Mouse (Mus musculus) heart, postnatal 36 days (tissue): Measurements from ENCODE around the gene Lrp4. TPM values are rescaled to one million over a fixed set of nuclear protein-coding genes. Genes with fewer than 3 reads are reported as not detected.

ENCODE experiments used
- DNase-seq, 2 experiments: peaks; one replicate each; pipeline ENCODE4 v3.0.0; 2021 to 2022
- intact Hi-C: fragments of 180-260 bp; cut with DNase I; formaldehyde crosslinking; loops from one replicate; pipeline ENCODE4 v1.15.1; 2025
- total RNA-seq, 2 experiments: library from RNA; stranded (reverse); gene quantifications; 2 replicates each; pipeline ENCODE4 v1.2.3; 2021

The Lrp4 gene
- total RNA-seq, 2 experiments from 2014 or later = 10.6 to 11.5 TPM

DNA sequence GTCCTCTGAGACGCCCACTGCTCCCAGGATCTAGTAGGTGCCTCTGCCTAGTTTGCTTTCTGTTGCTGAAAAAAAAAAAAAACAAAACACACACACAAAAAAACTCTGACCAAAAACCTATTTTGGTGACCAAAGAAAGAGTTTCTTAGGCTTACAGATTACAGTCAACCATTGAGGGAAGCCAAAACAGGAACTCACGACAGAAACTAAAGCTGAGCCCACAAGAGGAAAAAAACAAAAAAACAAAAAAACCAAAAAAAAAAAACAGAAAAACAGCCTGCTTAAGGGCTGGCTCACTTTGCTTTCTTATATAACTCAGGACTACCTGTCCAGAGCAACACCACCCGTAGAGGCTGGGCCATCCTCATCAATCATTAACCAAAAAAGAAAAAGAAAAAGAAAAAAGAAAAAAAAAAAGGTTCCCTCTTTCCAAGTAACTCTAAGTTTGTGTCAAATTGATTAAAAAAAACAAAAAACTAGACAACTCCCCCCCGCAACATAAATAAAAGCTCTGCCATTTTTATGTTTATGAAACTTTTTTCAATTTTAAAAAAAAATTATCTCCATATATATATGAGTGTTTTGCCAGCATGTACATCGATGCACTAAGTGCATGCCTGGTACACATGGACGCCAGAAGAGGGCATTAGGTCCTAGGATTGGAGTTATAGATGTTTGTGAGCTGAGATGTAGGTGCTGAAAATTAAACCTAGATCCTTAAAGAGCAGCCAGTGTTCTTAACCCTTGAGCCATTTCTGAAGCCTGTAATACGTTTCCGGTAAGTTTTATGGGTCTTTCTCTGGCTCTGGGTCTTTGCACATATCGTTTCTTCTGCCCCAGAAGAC is 3.9 kb upstream of the Lrp4 start:
- no peak for DNase-seq
- intact Hi-C loops = no loop called here

DNA sequence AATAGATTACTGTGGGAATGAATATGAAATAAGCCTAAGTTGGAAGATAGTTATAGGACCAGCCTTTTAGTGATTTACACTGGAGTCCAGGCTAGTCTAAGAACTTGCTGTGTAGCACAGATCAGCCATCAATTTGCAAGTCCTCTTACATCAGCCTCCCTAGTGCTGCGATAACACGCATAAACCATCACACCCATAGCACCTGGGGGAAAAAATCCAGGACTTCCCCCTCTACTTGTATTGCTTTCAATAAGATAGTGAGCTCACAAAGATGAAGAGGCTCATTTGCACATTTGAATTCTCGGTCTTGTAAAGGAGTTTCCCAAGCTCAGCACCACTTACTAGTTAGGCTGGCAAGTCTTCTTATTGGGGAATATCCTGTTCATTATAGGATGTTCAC is 2.9 kb upstream of the Lrp4 start:
- DNase-seq = no peak
- intact Hi-C loops = no loop called here

DNA sequence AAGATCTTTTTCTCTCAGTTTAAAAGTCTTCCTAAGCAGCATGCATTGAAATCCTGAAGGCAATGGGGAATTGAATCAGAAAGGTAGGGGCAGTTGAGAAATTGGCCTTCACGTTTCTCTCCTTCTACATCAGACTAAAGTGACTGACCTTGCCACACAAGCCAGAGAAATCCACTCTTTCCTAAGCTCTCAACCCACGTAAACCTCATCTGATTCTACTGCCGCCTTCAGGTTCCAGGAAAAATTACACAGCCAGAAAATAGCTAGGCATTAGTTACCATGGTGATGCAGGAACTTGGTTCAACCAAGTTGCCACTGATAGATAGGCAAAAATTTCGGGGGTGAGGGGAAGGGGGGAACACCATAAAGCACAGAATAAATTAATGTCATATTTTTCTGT is 1.5 kb upstream of the Lrp4 start:
- DNase-seq = no peak
- intact Hi-C loops = no loop called here

DNA sequence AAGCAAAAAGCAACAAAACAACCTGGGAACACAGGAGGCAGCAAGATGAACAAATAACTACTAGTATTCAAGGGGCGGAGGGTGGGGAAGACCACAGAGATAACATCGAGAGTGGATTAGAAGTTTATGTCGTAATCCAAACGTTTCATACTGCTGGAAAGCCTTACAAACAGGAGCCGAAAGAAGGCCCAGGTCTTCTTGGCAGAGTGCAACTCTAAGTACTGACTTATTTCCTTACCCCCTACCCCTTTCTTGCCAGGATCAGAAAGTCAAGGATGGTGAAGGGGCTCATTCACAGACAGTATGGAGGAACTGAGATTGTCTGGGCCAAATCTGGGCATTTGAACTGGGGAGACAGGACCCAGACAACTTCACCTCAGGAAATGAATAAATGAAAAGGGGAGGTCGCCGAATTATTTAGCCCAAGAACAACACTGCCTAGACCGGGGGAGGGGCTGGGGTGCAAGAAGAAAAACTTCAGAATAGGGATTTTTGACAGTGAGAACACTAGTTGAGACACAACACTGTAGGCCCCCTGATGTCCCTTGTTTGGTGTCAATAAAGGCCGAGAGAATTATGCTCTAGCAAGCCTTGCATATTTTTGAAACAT is 715 bp upstream of the Lrp4 start:
- intact Hi-C loops = no loop called here
- DNase-seq = no peak

DNA sequence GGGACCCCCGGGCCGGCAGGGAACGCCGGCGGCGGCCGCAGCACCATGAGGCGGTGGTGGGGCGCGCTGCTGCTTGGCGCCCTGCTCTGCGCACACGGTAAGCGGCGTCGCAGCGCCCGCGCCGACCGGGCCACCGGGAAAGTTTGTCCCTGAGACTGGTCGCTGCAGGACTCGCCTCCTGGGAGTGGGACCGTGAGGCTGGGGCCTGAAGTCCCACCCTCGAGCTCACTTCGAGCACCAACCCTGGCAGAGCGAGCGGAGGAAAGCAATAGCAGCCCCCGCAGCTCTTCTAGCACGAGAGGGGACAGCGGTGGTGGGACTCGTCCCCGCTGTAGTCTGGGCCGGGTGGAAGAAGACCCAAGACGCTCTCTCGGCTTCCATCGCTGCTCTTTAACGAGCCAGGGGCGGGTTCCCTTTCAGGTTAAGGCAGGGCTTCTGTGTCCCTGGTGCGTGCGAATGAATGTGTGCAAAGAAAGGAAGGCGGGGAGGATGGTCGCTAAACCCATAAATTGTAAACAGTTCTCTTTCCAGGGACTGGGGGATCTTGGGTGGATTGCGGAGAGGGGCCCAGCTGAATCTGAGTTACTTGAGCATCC is 443 bp downstream of the Lrp4 start:
- intact Hi-C loops = no loop called here

DNA sequence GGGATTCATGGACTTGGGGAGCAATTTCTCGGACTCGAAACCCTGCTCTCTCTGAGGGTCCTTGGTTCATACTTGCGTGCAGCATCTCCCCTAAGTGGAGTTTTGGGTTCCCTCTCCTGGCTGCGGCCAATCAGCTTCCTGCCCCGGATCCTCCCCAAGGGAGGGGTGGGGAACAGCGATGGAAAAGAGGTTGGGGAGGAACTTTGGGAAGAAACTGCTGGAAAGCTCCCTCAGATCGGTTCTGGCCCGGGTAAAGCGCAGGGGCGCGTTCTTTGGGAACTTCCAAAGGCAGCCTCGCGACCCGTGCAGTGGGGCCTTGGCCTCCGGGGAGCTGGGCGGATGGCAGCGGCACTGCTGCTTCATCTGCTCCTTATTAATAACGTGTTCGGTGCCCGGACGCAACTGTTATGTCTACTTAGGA is 951 bp downstream of the Lrp4 start:
- intact Hi-C loops = no loop called here
- DNase-seq = peak; percentile 49 to 66

More for the DNA sequence above, 443 bp downstream of the Lrp4 start:
- peak; percentile 22 to 42 for DNase-seq

DNA sequence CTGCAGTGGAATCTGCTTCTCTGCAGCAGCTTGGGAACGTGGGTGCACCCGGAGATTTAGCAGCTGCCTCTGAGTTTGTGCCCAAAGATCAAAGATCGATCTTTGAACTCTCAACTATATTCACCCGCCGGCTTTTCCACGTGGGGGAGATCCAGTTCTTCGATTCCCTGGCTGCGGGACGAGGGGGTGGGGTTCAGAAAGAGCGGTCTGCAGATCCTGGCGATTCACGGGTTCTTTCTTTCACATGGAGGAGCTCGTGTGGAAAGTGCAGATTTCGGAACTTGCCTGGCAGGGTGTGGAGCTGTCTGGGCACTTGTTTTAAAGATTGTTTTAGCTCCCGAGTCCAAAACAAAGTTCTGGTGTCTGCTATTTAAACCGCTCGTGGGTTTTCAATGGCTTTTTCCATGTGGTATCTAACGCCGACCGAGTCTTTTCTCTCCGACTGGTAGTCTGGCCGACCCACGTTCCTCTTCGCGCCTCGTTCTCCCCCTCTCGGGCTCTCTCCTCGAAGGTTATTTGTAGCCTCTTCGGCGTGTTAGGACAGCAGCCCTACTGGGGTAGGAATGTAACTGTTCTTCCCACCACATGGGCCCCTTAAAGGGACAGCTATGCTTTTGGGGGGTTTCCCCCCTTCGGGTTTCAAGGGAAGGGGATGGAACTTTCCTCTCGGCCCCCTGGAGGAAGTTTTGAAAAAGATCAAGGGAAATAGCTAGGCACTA is 1.5 kb downstream of the Lrp4 start:
- intact Hi-C loops = no loop called here
- peak; percentile 45 to 55 for DNase-seq

DNA sequence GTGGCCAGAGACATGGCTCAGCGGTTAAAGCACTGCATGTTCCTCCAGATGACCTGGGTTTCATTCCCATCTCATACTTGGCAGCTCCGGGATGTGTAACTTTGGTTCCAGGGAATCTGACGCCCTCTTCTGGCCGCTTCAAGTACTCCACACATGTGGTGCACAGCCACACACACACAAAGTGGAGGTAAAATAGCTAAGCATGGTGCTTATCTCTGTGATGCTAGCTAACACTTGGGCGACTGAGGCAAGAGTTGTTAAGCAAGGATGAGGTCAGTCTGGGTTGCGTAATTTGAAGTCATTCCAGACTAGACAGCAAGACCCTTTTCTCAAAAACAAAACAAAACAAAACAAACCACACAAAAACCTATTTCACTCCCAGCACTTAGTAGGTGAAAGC is 2.8 kb downstream of the Lrp4 start:
- DNase-seq = no peak
- intact Hi-C loops = loop anchor here (2.0 kb wide), 1 partner anchor 17 kb away; no protein-coding TSS in a partner anchor

DNA sequence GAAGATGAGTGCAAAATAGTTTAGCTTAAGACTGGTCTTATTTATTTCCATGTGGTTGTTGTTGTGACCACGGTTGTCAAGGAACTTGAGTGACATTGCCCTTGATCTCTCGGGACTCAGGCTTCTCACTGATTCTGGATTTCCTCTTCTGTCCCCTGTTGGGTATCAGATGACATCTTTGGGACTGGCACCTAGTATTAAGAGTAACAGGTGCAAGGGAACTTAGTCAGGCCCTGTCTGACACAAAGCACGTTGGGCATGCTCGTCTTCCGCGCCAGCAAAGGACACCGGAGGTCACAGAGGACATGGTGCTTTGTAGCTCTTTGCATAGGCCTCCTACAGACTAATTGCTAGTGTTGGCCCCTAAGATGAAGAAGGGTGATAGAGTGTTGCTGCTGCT is 3.5 kb downstream of the Lrp4 start:
- no peak for DNase-seq
- intact Hi-C loops = loop anchor here (2.0 kb wide), 1 partner anchor 16 kb away; no protein-coding TSS in a partner anchor

DNA sequence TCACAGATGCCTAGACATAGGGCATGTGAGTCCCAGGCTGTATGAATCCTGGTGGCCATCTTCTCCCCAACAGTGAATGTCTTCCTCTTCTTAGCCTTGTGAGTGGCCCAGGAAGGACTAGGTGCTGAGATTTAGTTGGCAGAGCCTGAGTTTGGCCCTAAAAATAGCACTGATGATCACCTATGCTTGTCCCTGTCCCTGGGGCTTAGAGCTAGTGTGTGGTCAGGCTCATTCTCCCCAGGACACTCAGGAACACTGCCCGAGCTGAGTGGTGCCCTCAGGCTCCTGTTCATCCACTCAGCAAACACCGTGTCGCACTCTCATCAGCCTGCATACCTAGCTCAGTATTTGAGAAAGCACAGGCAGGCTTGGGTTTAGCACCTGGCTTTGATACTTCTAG is 4.0 kb downstream of the Lrp4 start:
- no peak for DNase-seq
- intact Hi-C loops = loop anchor here (2.0 kb wide), 1 partner anchor 15 kb away; no protein-coding TSS in a partner anchor

DNA sequence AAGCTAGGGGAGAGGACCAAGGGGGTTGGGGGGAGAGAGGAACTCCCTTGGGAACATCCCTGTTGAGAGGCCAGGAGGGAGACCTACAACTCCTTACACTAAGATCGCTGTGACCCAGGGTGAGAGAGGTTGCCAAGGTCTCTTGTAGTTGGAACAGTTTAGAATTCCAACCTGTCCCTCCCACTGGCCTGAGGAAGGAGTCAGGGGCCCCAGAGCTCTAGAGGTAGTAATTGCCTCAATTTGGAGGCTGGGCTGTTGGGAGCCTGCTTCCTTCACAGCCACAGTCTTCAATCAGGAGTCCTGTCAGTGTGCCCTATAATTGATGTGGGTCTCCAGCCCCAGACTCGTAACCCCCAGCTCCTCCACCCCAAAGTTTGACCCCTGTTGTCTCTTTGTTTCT is 4.9 kb downstream of the Lrp4 start:
- no peak for DNase-seq
- intact Hi-C loops = no loop called here

DNA sequence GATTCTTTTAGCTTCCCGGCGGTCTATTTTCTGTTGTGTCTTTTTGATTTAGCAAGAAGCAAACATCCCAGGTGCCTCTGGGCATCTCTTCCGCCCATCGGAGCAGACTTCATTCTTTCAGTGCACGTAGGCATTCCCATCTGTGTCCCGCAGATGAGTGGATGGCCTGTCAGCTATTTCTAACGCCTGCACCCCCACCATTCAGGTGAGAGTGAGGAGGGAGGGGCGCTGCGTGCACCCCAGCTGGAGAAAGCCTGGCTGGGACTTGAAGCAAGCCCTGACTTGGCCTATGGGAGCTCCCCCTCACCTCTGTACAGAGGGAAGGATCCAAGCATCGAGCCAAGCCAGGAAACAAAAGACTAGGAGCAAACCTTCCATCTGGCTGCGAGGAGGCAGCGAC is 5.4 kb downstream of the Lrp4 start:
- intact Hi-C loops = no loop called here
- DNase-seq = no peak

DNA sequence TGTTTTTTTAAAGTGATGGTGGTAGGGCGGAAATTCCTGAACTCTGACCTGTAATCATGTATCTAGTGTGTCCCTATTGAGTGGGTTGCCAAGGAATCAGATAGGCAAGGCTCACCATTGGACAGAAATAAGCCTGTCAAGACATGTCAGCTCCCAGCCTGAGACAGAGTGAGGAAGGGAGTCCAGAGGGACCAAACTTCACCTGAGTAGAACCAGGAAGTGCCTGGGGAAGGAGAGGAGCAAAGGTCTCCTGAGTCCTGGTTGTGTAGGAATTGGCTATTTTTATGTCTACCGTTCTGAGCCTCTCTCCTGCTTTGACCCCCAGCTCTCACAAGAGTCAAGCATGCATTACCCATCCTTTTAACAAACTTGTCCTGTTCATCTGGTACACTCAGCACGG is 8.6 kb downstream of the Lrp4 start:
- DNase-seq = no peak
- intact Hi-C loops = no loop called here

DNA sequence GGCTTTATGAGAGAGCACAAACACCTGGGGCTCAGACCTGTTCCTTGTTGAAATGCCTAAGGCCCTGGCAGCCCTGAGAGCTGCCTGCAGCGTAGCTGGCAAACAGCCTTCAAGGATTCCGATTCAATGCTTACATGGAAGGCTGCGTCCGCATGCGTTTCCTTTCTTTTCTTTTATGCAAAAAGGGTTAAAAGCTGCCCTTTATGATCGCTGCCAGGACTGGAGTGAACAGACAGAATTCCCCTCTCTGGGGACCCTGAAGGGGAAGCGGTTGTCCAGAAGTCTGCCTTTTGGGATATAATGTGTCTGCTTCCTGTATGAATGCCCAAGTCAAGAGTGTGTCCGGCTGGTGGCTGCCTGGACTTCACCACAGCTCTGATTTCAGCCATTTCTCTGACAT is 10.3 kb downstream of the Lrp4 start:
- DNase-seq = no peak
- intact Hi-C loops = no loop called here

DNA sequence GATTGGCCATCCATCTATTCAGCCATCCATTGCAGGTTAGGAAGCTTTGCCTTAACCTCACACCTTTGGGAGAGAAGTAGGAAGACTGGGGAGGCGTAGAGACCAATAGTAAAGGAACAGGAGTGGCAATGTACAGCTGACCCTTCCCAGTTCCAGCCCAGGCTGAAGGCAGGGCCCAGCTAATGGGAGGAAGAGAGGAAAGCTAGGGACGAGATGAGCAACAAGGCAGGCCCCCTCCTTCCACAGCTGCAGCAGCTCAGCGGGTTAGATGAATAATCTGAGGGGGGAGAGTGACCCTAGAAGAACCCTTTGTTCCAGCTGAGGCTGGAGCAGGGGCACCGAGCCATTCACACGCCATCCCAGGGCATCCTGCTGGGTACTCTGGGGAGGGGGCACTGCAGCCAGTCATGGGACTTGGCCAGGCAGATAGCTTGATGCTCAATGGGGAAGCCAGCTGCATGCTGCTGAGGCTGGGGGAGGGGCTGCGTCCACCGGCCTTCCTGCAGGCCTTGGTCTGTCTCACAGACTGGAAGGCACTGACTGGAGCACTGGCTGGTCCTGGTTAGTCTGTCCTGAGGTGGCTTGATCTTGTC is 12.8 kb downstream of the Lrp4 start:
- intact Hi-C loops = no loop called here
- no peak for DNase-seq

DNA sequence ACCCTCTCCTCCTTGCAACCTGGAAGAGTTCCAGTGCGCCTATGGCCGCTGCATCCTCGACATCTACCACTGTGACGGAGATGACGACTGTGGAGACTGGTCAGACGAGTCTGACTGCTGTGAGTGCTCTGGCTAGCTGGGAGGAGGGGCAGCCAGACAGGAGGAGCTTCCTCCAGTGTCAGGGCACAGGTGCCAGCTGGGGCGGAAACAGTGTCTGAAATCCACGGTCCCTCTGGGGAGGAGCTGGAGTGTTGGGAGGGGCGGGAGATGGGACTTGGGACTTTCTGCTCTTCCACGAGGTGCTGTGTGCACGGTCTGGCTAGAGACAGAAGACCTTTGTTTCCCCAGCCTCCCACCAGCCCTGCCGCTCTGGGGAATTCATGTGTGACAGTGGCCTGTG is 17.0 kb downstream of the Lrp4 start:
- DNase-seq = no peak

DNA sequence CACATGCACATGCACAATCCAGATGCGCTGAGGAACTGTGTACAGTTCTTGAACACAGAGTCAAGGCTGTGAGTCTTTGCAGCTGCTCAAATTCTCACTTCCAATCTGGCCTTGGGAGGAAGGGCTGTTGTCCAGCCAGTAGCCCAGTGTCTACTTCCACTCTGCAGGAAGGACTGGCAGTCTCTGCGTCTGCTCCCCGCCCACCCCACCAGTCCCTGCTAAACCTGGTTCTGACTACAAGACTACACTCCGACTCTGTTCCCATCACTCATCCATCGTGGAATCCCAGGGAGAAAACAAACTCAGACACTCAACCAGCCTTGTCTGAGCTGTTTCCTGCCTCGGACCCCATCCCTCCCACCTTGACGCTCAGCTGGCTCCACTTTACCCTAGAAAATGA is 18.5 kb downstream of the Lrp4 start:
- peak in 1 of 2 experiments; percentile 21 for DNase-seq
- intact Hi-C loops = loop anchor here (2.0 kb wide), 1 partner anchor 15 kb away; no protein-coding TSS in a partner anchor

More for the DNA sequence above, 17.0 kb downstream of the Lrp4 start:
- intact Hi-C loops = no loop called here

DNA sequence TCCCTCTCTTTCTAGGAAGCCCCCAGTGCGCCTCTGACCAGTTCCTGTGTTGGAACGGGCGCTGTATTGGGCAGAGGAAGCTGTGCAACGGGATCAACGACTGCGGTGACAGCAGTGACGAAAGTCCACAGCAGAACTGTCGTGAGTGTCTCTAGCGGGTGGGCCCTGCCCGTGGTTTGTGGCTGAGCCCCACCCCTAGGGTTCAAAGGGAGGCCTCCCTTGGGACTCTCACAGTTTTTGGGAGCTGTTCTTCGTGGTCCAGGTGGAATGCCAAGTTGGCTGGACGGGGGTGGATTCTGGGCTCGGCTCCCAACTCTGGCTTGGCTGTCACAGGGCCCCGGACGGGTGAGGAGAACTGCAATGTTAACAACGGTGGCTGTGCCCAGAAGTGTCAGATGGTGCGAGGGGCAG is 18.9 kb downstream of the Lrp4 start:
- intact Hi-C loops = loop anchor here (2.0 kb wide), 1 partner anchor 15 kb away; no protein-coding TSS in a partner anchor
- DNase-seq = peak; percentile 64 to 70

DNA sequence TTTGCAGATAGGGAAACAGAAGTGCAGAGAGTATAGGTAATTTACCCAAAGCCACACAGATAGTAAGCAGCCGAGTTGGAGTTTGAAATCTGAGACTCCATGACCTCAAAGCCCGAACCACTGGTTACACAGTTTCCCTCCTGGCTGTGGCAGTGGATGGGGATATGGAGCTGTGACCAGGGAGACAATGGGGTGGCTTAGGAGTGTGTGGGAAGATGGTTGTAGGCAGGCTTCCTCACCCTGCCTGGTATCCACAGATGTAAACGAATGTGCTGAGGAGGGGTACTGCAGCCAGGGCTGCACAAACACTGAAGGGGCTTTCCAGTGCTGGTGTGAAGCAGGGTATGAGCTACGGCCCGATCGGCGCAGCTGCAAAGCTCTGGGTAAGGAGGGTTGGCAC is 19.5 kb downstream of the Lrp4 start:
- no peak for DNase-seq
- intact Hi-C loops = loop anchor here (2.0 kb wide), 1 partner anchor 16 kb away; no protein-coding TSS in a partner anchor

DNA sequence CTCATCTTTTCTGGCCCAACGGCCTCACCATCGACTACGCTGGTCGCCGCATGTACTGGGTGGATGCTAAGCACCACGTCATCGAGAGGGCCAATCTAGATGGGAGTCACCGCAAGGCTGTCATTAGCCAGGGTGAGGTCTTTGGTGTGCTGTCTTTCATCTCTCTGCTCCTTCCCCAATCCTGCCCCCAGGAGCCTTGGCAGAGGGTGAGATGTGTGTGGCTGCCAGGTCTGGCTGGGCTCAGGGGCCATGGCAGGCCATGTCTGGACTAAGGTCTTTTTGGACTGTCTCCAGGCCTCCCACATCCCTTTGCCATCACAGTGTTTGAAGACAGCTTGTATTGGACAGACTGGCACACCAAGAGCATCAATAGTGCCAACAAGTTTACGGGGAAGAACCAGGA is 23.1 kb downstream of the Lrp4 start:
- no peak for DNase-seq
- intact Hi-C loops = loop anchor here (2.0 kb wide), 1 partner anchor 366 kb away; no protein-coding TSS in a partner anchor
